Mouse (Mus musculus) stomach, postnatal 0 days (tissue): ENCODE data around the gene Galnt9.

ENCODE experiments used
- CTCF ChIP-seq: IDR thresholded peaks from 2 replicates; pipeline ENCODE4 v1.5.1; 2016; ENCODE audit warnings: antibody characterized with exemption, low read depth, mild to moderate bottlenecking, moderate library complexity
- EP300 ChIP-seq: optimal IDR thresholded peaks from 2 replicates; pipeline ENCODE3; 2016; ENCODE audit warnings: antibody characterized with exemption

- TF ChIP-seq EP300 = no peak
- TF ChIP-seq CTCF = no peak
Measured at GRCm38 (mm10) chr5:110587467-110587866, 43.3 kb downstream of the Galnt9 start.
